Mouse (Mus musculus) ES-E14 (cell line): ENCODE measurements around the gene B4galt1. TPM values are rescaled to one million over a fixed set of nuclear protein-coding genes. Genes with fewer than 3 reads are reported as not detected.

Source experiments
- DNase-seq: peaks from one replicate; pipeline ENCODE4 v3.0.0-alpha.2; 2013; ENCODE audit warnings: low read depth, low spot score
- H3K27ac ChIP-seq: 2 replicates; pipeline ENCODE4 v1.5.1; 2012; ENCODE audit warnings: low read depth, mild to moderate bottlenecking, low read length, moderate library complexity, mixed read lengths; ENCODE audit not compliant: poor library complexity, insufficient read depth, severe bottlenecking
- H3K36me3 ChIP-seq: 2 replicates; pipeline ENCODE4 v1.6.1; 2012; ENCODE audit warnings: mild to moderate bottlenecking, low read length, moderate library complexity, mixed read lengths; ENCODE audit not compliant: control insufficient read depth, poor library complexity, insufficient read depth, severe bottlenecking
- H3K4me1 ChIP-seq, 2 experiments: fragments of 150-350 bp in 1 of 2; sonication (generic) in 1 of 2; 2 replicates each; pipeline ENCODE4 v1.6.1; 2012; ENCODE audit warnings: low read length in 2 of 2, mild to moderate bottlenecking in 1 of 2, mixed read lengths in 1 of 2; ENCODE audit not compliant: control insufficient read depth in 2 of 2, insufficient read depth in 2 of 2, poor library complexity in 1 of 2
- H3K4me3 ChIP-seq, 2 experiments: fragments of 150-350 bp in 1 of 2; sonication (generic) in 1 of 2; 2 replicates each; pipeline ENCODE4 v1.5.1; 2012; ENCODE audit warnings: low read length in 2 of 2, low read depth in 1 of 2, mild to moderate bottlenecking in 1 of 2, mixed read lengths in 1 of 2; ENCODE audit not compliant: insufficient read depth in 1 of 2, poor library complexity in 1 of 2, severe bottlenecking in 1 of 2
- H3K9ac ChIP-seq: 2 replicates; pipeline ENCODE4 v1.6.1; 2012; ENCODE audit warnings: low read depth, mild to moderate bottlenecking, low read length, mixed read lengths; ENCODE audit not compliant: poor library complexity, insufficient read depth, severe bottlenecking
- H3K9me3 ChIP-seq: fragments of 150-350 bp; sonication (generic); 2 replicates; pipeline ENCODE4 v1.6.1; 2012; ENCODE audit warnings: low read depth, mild to moderate bottlenecking, low read length; ENCODE audit not compliant: control insufficient read depth, insufficient read depth
- CHD2 ChIP-seq: IDR thresholded peaks from 2 replicates; pipeline ENCODE4 v1.6.1; 2014; ENCODE audit warnings: mild to moderate bottlenecking, low read depth, low read length, inconsistent platforms
- HCFC1 ChIP-seq: IDR thresholded peaks from 2 replicates; pipeline ENCODE4 v1.6.1; 2012; ENCODE audit warnings: low read length, inconsistent platforms, borderline replicate concordance; ENCODE audit not compliant: insufficient read depth
- MAFK ChIP-seq: IDR thresholded peaks from 2 replicates; pipeline ENCODE4 v1.6.1; 2014; ENCODE audit warnings: mild to moderate bottlenecking, low read depth, low read length, inconsistent platforms; ENCODE audit not compliant: insufficient read depth
- ZC3H11A ChIP-seq: IDR thresholded peaks from 2 replicates; pipeline ENCODE4 v1.6.1; 2012; ENCODE audit warnings: low read depth, mild to moderate bottlenecking, inconsistent platforms, low read length, borderline replicate concordance
- ZNF384 ChIP-seq: IDR thresholded peaks from 2 replicates; pipeline ENCODE4 v1.6.1; 2012; ENCODE audit warnings: low read depth, low read length, inconsistent platforms
- in situ Hi-C, 2 experiments: fragments of 600-800 bp; cut with MboI; formaldehyde crosslinking; loops; one replicate each; pipeline ENCODE4 v1.15.1; 2025; ENCODE audit warnings: low sequenced_read_pairs in 2 of 2, inconsistent platforms in 1 of 2; ENCODE audit not compliant: unreplicated experiment in 2 of 2
- total RNA-seq: library from RNA; depleted of rRNA; stranded (reverse); fragments of 300-350 nt; gene quantifications from 2 replicates; pipeline ENCODE4 v1.2.3, GENCODE M21; 2012

The B4galt1 gene
- total RNA-seq, 1 experiment, result 29.2 TPM

GRCm38 (mm10) chr4:40820903-40821302 is 32.9 kb downstream of the B4galt1 start:
- Histone ChIP-seq H3K4me1 (peaks cover 4 to 31% of the 10 kb centered on the region in 2 experiments; a peak in 3 of 4 replicates), H3K27ac (no peak overlapping the region), H3K36me3 (peaks cover 9% of the 10 kb centered on the region; the same call in 1 of the 2 replicates), H3K9ac (no peak overlapping the region), H3K9me3 (no peaks in the 10 kb centered on the region), H3K4me3 (no peak overlapping the region)
- in situ Hi-C loops, result no loop called here
- no peak for TF ChIP-seq MAFK
- no peak for TF ChIP-seq HCFC1
- TF ChIP-seq ZC3H11A, result no peak
- no peak for TF ChIP-seq ZNF384
- TF ChIP-seq CHD2, result no peak
- no peak for DNase-seq

- no peak overlapping the region for H3K9ac ChIP-seq
- no peak for DNase-seq
- in situ Hi-C loops, result no loop called here
- TF ChIP-seq ZNF384 (no peak), MAFK (no peak), CHD2 (no peak), HCFC1 (no peak), ZC3H11A (no peak)
- H3K9me3 ChIP-seq, result no peaks in the 10 kb centered on the region
- peaks cover 10% of the 10 kb centered on the region; the same call in 1 of the 2 replicates for H3K36me3 ChIP-seq
- H3K4me3 ChIP-seq, result no peak overlapping the region
- no peak overlapping the region for H3K27ac ChIP-seq
- H3K4me1 ChIP-seq, result peaks cover 4 to 26% of the 10 kb centered on the region in 2 experiments; a peak in 3 of 4 replicates
These were observed 33.8 kb downstream of the B4galt1 start for GRCm38 (mm10) chr4:40820024-40820423.

- H3K9ac ChIP-seq, result no peak overlapping the region
- no peak for DNase-seq
- H3K9me3 ChIP-seq, result no peaks in the 10 kb centered on the region
- no peak overlapping the region for H3K27ac ChIP-seq
- TF ChIP-seq HCFC1 (no peak), CHD2 (no peak), MAFK (no peak), ZNF384 (no peak), ZC3H11A (no peak)
- H3K4me1 ChIP-seq, result peaks cover 2 to 18% of the 10 kb centered on the region in 2 experiments; a peak in 3 of 4 replicates
- no peak overlapping the region for H3K4me3 ChIP-seq
- H3K36me3 ChIP-seq, result peaks cover 11% of the 10 kb centered on the region; the same call in 1 of the 2 replicates
- in situ Hi-C loops, result no loop called here
These were observed 34.7 kb downstream of the B4galt1 start for GRCm38 (mm10) chr4:40819151-40819550.

GRCm38 (mm10) chr4:40818421-40818820 is 35.4 kb downstream of the B4galt1 start:
- in situ Hi-C loops, result no loop called here
- H3K27ac ChIP-seq, result no peak overlapping the region
- no peak overlapping the region for H3K4me3 ChIP-seq
- H3K4me1 ChIP-seq, result peaks cover 2 to 14% of the 10 kb centered on the region in 2 experiments; a peak in 3 of 4 replicates
- TF ChIP-seq CHD2, result no peak
- TF ChIP-seq ZNF384, result no peak
- TF ChIP-seq ZC3H11A, result no peak
- TF ChIP-seq MAFK, result no peak
- TF ChIP-seq HCFC1, result no peak
- peaks cover 14% of the 10 kb centered on the region; the same call in 1 of the 2 replicates for H3K36me3 ChIP-seq
- no peaks in the 10 kb centered on the region for H3K9me3 ChIP-seq
- H3K9ac ChIP-seq, result no peak overlapping the region
- no peak for DNase-seq

- in situ Hi-C loops, result no loop called here
- peaks cover 2 to 10% of the 10 kb centered on the region in 2 experiments; a peak in 3 of 4 replicates for H3K4me1 ChIP-seq
- no peak for TF ChIP-seq HCFC1
- no peak for TF ChIP-seq MAFK
- no peak for TF ChIP-seq CHD2
- TF ChIP-seq ZC3H11A, result no peak
- H3K4me3 ChIP-seq, result no peak overlapping the region
- H3K9ac ChIP-seq, result no peak overlapping the region
- no peak for DNase-seq
- H3K36me3 ChIP-seq, result peaks cover 12% of the 10 kb centered on the region; the same call in 1 of the 2 replicates
- H3K9me3 ChIP-seq, result no peaks in the 10 kb centered on the region
- H3K27ac ChIP-seq, result no peak overlapping the region
These were observed 35.9 kb downstream of the B4galt1 start for GRCm38 (mm10) chr4:40817936-40818335.
